Mouse (Mus musculus) CD4-positive, CD25-positive, alpha-beta regulatory T cell, adult 2 months (primary cell): ENCODE measurements at regions not wholly inside any gene's neighbourhood (a gene's known extent, or its start where the extent isn't known, plus 50 kb on each side); places are given as distances from the start of the nearest gene placed in this dataset.
"Not testable (repeated sequence)": the region's sequence is repeated elsewhere in the genome, so short reads cannot be mapped to it uniquely, and the experiment has no call there.

Source experiments
- DNase-seq: peaks from one replicate; pipeline ENCODE4 v3.0.0-alpha.2; 2012; ENCODE audit warnings: low read depth, low spot score

DNA sequence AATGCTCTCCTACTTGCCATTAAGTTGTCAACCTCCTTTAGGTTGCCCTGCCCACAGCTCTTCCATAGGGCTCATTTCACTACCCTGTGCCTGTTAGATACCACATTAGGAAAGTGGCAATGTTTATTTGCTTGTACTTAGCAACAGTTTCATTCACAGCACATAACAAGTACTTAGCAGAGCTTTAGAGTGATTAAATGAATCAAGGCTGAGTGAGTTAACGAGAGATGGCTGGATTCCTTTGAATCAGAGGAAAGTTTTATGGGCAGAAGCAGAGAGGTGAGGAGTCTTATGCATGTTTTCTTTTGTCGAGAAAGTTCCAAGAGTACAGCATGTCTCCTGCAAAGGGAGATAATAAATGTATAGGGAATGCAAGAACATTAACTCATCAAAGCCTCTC is 60.5 kb downstream of the Ptgs2 start:
- DNase-seq, result no peak

DNA sequence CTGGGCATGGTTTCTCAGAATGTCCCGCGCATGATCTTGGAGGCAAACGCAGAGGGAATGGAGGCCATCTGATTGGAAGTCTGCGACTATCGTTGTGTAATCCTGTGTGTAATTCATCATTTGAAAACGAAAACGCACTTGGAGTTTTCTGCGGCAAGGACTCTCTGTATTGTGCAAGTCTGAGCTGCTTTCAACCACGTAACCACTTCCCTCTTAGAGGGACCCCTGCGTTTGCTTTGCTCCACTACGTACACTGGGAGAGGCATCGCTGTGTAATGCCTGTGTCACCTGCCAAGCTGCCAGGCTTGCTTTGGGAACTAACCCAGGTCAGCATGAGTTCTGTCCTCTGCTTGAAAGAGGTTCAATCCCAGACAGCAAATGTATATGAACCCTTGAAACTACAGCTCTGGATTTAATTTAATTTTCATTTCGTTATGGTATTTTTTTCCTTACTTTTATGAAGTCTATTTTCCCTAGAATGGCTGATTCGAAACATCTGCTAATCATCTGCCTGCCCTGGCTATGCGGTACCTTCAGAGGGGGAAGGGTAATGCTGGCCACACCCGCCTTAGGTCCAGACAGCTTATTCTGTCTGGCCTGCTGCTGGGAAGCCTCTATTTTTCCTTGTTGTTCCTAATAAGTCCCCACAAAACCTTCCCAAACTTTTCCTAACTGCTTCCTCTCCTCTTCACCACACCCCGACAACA is 65.2 kb downstream of the Ptgs2 start:
- DNase-seq, result peak; percentile 3

DNA sequence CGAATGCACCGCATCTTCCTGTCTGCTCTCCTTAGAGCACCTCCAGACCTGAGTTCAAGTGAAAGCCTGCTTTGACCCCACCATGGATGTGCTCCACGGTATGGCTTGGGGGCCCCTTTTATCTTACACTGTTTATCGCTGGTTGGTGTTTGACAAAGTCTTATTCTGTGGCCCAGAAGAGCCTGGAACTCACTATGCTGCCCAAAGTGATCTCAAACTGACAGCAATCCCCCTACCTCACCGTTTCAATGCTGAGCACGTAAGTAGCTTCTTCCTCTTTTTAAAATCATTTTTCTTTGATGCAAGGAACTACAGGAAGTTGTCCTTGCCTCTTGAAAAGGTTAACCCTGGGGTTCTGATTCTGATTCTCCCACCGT is 65.8 kb downstream of the Ptgs2 start:
- no peak for DNase-seq

DNA sequence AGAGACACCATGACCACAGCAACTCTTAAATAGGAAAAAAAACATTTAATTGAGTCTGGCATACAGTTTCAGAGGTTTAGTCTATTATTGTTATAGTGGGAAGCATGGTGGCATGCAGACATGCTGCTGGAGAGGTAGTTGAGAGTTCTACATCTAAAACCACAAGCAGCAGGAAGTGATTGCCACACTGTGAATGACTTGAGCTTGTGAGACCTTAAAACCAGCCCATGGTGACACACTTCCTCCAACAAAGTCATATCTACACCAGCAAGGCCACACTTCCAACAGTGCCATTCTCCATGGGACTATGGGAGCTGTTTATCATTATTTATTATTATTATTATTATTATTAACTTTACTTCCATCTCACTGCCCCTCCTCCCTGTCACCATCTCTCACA is 67.3 kb downstream of the Ptgs2 start:
- no peak for DNase-seq

- no peak for DNase-seq
These were observed 74.4 kb downstream of the Ptgs2 start for GRCm38 (mm10) chr1:150174204-150174603.

DNA sequence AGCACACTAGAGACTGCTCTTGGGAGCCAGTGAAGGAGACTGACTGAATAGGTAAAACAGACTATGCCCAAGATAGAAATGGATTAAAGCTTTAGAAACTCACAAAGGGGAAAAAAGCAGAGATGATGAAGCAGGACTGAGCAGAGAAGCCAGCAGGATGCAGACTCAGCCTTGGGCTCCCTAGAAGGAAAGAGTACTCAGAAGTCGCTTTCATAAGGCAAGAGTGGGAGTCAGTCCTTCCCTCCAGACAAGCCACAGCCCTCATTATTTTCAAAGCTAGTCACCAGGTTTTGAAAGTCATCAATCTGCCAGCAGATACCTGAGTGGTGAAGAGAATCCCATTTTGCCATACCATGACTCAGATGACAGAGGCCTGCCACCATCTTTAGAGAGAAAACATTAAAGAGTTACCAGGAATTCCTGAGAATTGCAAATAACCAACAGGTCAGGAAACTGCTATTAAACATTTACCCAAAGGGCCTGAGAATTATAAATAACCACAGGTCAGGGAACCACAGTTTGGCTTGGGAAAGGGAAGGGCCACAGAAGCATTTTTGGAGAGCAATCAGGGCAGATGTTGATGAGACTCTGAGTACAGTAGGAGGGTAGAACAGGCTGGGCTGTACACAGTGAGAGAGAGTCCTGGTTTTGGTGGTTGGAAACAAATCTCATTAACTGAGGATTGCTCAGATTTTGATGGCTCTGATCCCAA is 77.4 kb downstream of the Ptgs2 start:
- DNase-seq, result no peak

GRCm38 (mm10) chr1:150202022-150202421 is 102.2 kb downstream of the Ptgs2 start:
- DNase-seq, result no peak

DNA sequence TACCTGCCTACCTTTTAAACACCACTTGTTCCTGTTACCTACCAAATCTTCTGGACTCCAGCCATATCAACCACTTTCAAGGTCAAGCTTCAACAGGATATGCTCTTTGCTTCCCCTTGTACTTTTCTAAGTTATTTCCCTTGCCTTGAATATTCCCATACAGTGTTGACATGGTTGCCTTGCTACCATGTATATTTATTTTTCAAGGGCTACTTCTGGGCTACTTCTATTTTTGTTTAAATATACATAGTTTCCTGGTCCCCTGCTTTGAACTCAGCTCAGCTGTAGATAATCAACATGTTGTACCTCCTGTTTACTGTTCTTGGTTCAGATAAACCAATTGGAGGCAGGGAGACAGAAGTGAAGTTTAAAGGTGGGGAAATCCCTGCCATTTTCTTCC is 106.8 kb upstream of the Pdc start:
- no peak for DNase-seq

DNA sequence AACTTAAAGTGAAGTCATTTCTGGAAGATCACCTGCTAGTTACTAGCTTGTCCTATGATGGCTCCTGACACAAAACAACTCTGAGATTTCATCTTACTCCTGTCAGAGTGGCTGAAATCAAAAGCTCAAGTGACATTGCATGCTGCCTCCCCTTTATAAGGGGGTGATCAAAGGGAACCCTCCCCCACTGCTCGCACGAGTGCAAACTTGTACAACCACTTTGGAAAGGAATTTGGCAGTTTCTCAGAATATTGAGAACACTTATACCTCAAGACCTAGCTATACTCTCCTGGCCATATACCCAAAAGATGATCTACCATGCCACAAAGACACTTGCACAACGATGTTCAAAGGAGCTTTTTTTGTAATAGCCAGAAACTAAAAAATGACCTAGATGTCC is 102.5 kb upstream of the Pdc start:
- no peak for DNase-seq

DNA sequence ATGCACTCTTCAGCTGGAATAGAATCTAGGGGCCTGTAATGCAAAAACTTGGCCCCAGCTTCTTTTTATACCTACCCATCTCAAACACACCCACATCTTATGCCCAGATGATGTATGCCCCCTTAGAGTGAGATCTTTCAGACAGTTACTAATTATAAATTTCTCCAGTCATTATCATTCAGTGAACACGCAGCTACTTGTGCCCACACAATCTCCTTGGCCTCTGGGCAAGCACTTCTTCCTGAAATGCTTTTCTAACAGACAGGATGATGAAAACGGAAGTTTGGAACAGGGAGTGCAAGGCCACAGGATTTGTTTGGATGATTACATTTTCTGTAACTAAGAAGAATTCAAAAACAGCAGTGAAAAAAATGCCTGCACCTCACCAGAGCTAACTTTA is 100.4 kb upstream of the Pdc start:
- no peak for DNase-seq

- DNase-seq, result no peak
These were observed 93.7 kb upstream of the Pdc start for GRCm38 (mm10) chr1:150225529-150225928.

DNA sequence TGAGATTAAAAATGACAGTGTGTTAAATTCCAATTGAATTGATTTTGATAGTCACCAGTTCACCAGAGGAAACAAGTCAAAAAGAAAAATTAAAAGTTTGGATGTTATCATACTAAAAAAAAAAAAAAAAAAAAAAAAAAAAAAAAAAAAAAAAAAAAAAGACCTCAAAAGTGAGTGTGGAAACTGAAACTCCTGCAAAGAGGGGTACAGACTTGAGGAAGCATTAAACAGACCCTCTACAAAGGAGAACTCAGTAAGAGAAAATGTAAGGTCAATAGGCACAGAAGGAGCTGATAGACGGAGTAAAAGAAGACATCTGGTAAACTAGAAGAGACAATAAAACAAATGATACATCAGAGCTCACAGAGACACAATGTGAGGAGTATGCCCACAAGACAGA is 79.7 kb upstream of the Pdc start:
- DNase-seq, result not testable (repeated sequence)

DNA sequence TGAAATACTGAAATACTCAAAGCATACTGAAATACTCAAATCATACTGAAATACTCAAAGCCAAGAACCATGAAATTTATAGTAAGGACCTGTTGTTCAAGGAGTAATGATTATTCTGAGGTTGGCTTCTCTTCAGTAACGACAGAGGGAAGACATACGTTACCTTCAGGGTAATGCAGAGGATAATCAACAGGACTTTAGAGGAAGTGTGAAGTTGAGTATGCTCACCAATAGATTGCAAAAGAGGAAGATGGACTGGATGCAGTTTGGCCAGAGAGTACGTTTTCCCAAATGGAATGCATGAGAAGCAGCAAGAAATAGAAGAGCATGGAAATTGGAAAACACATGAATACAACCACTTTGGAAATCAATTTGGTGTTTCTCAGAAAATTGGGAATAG is 79.1 kb upstream of the Pdc start:
- DNase-seq, result no peak

DNA sequence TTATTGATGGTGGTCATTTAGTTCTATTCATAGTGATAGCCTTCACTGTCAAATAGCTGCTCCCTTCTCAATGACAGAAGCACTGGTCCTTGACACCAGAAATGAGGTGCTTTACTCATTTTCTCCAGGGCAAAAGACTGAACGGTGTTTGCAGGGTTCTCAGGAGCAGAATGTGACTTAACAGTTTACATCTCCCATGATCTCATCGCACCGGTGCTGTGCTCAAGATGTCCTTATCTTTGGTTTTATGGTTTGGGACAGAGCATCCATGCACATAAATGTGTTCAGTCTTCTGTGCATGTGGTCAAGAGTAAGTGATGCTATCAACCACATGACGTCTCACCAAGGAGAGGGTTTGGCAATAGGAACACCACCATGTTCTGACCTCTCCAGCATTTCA is 78.1 kb upstream of the Pdc start:
- DNase-seq, result no peak

GRCm38 (mm10) chr1:150242108-150242507 is 77.1 kb upstream of the Pdc start:
- DNase-seq, result no peak

GRCm38 (mm10) chr1:150244916-150245315 is 74.3 kb upstream of the Pdc start:
- DNase-seq, result no peak

- no peak for DNase-seq
These were observed 67.8 kb upstream of the Pdc start for GRCm38 (mm10) chr1:150251422-150251821.

DNA sequence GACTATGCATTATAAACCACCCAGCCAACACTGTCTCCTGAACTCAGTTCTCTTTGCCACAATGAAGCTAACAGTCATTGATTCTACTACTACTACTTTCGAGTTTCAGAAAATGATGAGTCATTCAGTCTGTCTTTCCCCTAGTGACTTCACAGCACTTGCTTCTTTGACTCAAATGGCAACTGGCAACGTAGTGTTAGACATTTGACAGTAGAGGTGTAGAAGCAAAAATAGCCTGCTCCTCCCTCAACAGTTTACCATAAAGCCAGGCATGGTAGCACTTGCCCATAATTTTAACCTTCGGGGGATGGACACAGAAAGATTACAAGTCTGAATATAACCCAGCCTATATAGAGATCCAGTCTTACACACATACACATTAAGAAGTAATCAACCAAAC is 67.3 kb upstream of the Pdc start:
- DNase-seq, result no peak

DNA sequence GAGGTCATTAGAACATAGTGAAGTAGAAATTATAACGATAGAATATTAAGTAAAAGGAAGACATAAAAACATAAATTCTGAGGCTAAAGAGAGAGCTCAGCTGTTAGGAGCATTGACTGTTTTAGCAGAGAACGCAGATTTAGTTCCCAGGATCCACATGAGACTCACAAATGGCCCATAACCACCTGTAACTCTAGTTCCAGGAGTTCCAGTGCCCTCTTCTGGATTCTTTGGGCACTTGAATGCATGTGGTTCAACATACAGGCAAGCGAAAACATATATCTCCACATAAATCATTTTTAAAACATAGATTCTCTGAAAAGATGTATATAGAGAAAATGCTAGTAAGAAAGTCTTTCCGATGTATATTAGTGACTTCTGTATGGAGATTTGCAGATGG is 61.6 kb upstream of the Pdc start:
- no peak for DNase-seq

GRCm38 (mm10) chr1:150260355-150260754 is 58.9 kb upstream of the Pdc start:
- DNase-seq, result no peak

GRCm38 (mm10) chr1:150266502-150266901 is 52.7 kb upstream of the Pdc start:
- peak; percentile 26 for DNase-seq

DNA sequence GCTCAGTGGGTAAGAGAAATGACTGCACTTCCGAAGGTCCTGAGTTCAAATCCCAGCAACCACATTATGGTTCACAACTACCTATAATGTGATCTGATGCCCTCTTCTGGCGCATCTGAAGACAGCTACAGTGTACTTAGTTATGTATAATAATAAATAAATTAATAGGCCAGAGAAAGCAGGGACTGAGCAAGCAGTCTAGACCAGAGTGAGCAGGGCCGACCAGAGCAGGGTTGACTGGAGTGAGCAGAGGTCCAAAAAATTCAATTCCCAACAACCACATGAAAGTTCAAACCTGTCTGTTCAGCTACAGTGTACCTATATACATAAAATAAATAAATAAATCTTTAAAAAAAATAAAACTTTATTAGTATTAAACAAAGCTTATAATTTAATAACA is 52.2 kb upstream of the Pdc start:
- no peak for DNase-seq
